Mouse (Mus musculus): ENCODE results near the gene Kcnk5.

GRCm38 (mm10) chr14:20226982-20227381 lies 45.4 kb upstream of the Kcnk5 start:
- TF ChIP-seq EP300 (IDR thresholded peaks at IDR 0.05; ENCODE audit: low read depth) (no peak), CTCF (IDR thresholded peaks at IDR 0.05; ENCODE audit: low read depth) (no peak)

Data from liver, postnatal 0 days (tissue).